Mouse (Mus musculus): ENCODE data around the gene Nde1.

GRCm38 (mm10) chr16:14159746-14160131, 3.3 kb upstream of the Nde1 start:
- TF ChIP-seq GATA1 (IDR thresholded peaks at IDR 0.05; ENCODE audit: low read length): no peak
- TF ChIP-seq TAL1 (IDR thresholded peaks at IDR 0.05; ENCODE audit: low read length): no peak

Measured in erythroblast, embryonic 14.5 days (primary cell).